Mouse (Mus musculus) testis, adult 2 months (tissue): ENCODE data around the gene Pepd.

Source experiments
- CTCF ChIP-seq: fragments of 200-500 bp; IDR thresholded peaks from 2 replicates; pipeline ENCODE4 v1.5.1; 2012; ENCODE audit warnings: low read depth, mild to moderate bottlenecking, inconsistent platforms, low read length, moderate library complexity; ENCODE audit not compliant: control insufficient read depth, insufficient read depth, insufficient replicate concordance
- POLR2A ChIP-seq: fragments of 200-500 bp; IDR thresholded peaks from 2 replicates; pipeline ENCODE4 v1.6.1; 2012; ENCODE audit warnings: low read depth, mild to moderate bottlenecking, inconsistent platforms, low read length, moderate library complexity; ENCODE audit not compliant: control insufficient read depth

GRCm38 (mm10) chr7:35026276-35026630 lies 114.1 kb downstream of the Pepd start:
- TF ChIP-seq POLR2A, result no peak
- TF ChIP-seq CTCF, result no peak
